Mouse (Mus musculus): ENCODE measurements around the gene Sec61a1. TPM values are rescaled to one million over a fixed set of nuclear protein-coding genes. Genes with fewer than 3 reads are reported as not detected.

Sec61a1 gene
- polyA plus RNA-seq, 1 experiment from 2014 or later = 209 TPM

Other genes starting within 250 kb of the Sec61a1 start
- gene Eefsec, start 72.4 kb downstream of the Sec61a1 start, polyA plus RNA-seq (2016; fragmentation: Nextera tagmentation; extraction: Ambion mirVana) = 18.5 and 20.5 TPM in 2 replicates
- 75.7 and 80.2 TPM in 2 replicates for gene Ruvbl1, start 53.5 kb downstream of the Sec61a1 start, polyA plus RNA-seq (2016; fragmentation: Nextera tagmentation; extraction: Ambion mirVana)
- 11.3 and 13.6 TPM in 2 replicates for gene Kbtbd12, start 119.0 kb upstream of the Sec61a1 start, polyA plus RNA-seq (2016; fragmentation: Nextera tagmentation; extraction: Ambion mirVana)
- gene Mgll, start 205.5 kb upstream of the Sec61a1 start, polyA plus RNA-seq (2016; fragmentation: Nextera tagmentation; extraction: Ambion mirVana) = 9.2 and 9.7 TPM in 2 replicates

All from heart, embryonic 12.5 days (tissue).